Mouse (Mus musculus): Measurements from ENCODE around the gene Rps26. TPM values are rescaled to one million over a fixed set of nuclear protein-coding genes. Genes with fewer than 3 reads are reported as not detected.
"Not testable (repeated sequence)": the region's sequence is repeated elsewhere in the genome, so short reads cannot be mapped to it uniquely, and the experiment has no call there.

Gene Rps26
- polyA plus RNA-seq, 1 experiment from 2014 or later: 624 TPM

DNA sequence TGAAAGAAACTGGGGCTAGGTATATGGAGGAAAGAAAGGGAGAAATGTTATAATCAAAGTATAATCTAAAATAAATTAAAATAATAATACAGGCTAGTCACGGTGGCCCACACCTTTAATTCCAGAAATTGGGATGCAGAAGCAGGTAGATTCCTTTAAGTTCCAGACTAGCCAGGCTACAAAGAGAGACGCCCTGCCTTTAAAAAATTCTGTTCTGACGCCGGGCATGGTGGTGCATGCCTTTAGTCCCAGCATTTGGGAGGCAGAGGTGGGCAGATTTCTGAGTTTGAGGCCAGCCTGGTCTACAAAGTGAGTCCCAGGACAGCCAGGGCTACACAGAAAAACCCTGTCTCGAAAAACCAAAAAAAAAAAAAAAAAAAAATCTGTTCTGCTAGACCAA is 3.8 kb upstream of the Rps26 start:
- H3K9ac ChIP-seq (ENCODE audit: low read depth, low read length); H3K27ac ChIP-seq (ENCODE audit: low read length); H3K4me1 ChIP-seq (ENCODE audit: control insufficient read depth, insufficient read depth, low read length); H3K4me2 ChIP-seq (ENCODE audit: low read depth, low read length); H3K9me3 ChIP-seq (ENCODE audit: control insufficient read depth, low read length); H3K36me3 ChIP-seq (ENCODE audit: control insufficient read depth, insufficient read depth, low read length); H3K27me3 ChIP-seq (replicated peaks; ENCODE audit: control insufficient read depth, insufficient read depth, low read length); ATAC-seq; H3K4me3 ChIP-seq (ENCODE audit: low read length): not testable (repeated sequence)
- 91% methylated on average over 5 of the region's 5 CpGs for WGBS

DNA sequence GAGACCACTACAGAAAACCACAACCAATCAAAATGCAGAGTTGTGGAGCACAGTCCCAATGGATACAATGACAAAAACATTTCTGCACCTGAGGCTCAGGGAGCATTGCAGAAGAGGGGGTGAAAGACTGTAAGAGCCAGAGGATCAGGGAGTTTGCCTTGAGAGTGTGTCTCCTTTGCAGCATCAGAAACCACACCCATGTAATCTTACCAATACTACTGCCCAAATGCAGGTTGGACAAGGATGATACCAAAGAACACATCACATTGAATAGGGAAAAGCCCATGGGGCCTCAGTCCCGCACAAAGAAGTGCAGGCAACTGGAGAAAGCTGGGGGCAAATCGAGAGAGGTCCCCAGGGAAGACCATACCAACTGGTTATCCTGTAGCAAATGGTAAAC is 3.2 kb upstream of the Rps26 start:
- H3K9me3 ChIP-seq (ENCODE audit: control insufficient read depth, low read length): no peaks in the 10 kb centered on the region
- H3K4me1 ChIP-seq (ENCODE audit: control insufficient read depth, insufficient read depth, low read length): peaks cover 14% of the 10 kb centered on the region
- no peaks in the 10 kb centered on the region for H3K27me3 ChIP-seq (replicated peaks; ENCODE audit: control insufficient read depth, insufficient read depth, low read length)
- H3K36me3 ChIP-seq (ENCODE audit: control insufficient read depth, insufficient read depth, low read length): no peaks in the 10 kb centered on the region
- H3K4me3 ChIP-seq (ENCODE audit: low read length): no peak overlapping the region
- ATAC-seq: no peak
- H3K27ac ChIP-seq (ENCODE audit: low read length): no peak overlapping the region
- H3K9ac ChIP-seq (ENCODE audit: low read depth, low read length): no peak overlapping the region
- no peak overlapping the region for H3K4me2 ChIP-seq (ENCODE audit: low read depth, low read length)
- WGBS: 78% methylated on average over 2 of the region's 2 CpGs

DNA sequence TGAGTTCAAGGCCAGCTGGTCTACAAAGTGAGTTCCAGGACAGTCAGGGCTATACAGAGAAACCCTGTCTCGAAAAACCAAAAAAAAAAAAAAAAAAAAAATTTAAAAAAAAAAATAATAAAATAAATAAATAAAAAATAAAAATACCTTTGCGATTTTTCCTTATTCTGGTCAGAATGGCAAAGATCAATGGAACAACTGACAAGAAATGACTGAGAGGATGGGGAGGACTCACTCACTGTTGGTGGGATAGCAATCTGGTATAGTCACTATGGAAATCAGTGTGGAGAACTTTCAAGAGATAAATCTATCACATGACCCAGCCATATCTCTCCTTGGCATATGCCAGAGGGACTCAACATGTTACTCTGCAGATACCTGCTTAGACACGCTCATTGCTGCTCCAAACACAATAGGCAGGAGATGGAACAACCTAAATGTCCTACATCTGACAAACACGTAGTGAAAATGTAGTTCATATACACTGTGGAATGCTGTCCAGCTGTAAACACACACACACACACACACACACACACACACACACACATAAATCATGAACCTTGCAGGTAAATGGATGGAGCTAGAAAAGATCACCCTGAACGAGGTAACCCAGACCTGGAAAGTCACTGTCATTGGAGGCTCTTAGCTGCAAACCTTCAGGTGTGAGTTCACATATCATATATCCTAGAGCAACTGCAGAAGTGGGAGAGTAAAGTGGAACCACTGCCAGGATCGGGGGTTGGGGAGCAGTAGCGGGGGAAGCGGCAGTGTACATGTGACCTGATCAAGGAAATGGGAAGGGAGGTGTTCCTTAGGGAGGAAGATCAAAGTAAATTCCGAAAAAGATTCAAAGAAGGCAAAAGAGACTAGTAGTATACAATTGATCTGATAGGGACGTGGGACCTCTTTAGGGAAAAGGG is 1.1 kb upstream of the Rps26 start:
- no peak for ATAC-seq
- Histone ChIP-seq H3K4me3 (ENCODE audit: low read length) (no peak overlapping the region), H3K36me3 (ENCODE audit: control insufficient read depth, insufficient read depth, low read length) (peaks cover 8% of the 10 kb centered on the region), H3K9ac (ENCODE audit: low read depth, low read length) (no peak overlapping the region), H3K4me1 (ENCODE audit: control insufficient read depth, insufficient read depth, low read length) (peaks cover 14% of the 10 kb centered on the region), H3K27me3 (replicated peaks; ENCODE audit: control insufficient read depth, insufficient read depth, low read length) (no peaks in the 10 kb centered on the region), H3K9me3 (ENCODE audit: control insufficient read depth, low read length) (no peaks in the 10 kb centered on the region), H3K4me2 (ENCODE audit: low read depth, low read length) (no peak overlapping the region), H3K27ac (ENCODE audit: low read length) (no peak overlapping the region)
- 83% methylated on average over 10 of the region's 10 CpGs for WGBS

DNA sequence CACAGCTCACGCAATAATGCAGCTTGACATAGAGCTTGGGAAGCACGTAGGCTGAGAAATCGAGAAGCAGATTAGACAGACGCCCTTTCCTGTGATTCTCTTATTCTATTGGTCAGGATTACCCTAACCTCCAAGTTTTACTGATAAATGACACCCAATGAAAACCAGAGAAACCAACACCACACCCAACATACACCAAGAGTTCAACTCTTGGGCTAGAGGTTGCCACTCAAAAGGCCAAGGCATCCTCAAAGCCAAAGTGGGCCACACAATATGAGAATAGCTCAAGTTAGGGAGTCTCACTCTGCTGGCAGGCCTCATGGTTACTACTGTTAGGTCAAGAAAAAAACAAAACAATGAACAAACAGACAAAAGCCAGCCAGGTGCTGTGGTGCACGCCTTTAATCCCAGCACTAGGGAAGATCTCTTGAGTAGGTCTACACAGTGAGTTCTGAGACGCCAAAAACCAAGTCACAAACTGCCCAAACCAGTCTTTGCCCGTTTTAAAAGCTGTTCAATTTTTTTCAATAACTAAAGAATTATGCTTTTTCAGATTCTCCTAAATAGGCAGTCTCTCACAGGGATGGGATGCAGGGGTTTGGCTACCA is 1.2 kb downstream of the Rps26 start:
- H3K4me3 ChIP-seq (ENCODE audit: low read length): peak overlapping the region; percentile 62
- peak overlapping the region; percentile 75 for H3K9ac ChIP-seq (ENCODE audit: low read depth, low read length)
- peaks cover 9% of the 10 kb centered on the region for H3K4me1 ChIP-seq (ENCODE audit: control insufficient read depth, insufficient read depth, low read length)

DNA sequence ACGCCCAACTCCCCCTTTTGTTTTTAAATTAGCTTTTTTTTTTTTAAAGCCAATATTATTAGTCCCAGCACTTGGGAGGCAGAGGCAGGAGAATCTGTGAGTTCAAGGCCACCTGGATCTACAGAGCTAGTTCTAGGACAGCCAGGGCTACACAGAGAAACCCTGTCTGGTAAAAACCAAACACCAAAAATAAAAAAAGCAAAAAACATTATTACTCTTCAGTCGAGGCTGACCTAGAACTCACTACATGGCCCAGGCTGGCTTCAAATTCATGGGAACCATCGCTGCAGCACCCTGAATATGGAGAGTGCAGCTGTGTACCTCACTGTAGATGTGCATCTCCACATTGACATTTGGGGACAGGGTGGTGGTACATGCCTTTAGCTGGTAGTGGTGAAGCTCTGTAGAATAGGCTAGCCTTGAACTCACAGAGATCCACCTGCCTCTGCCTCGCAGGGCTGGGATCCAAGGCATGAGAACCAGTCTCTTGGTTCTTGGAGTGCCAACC is 3.4 kb downstream of the Rps26 start:
- not testable (repeated sequence) for H3K4me3 ChIP-seq (ENCODE audit: low read length); H3K27me3 ChIP-seq (replicated peaks; ENCODE audit: control insufficient read depth, insufficient read depth, low read length); H3K36me3 ChIP-seq (ENCODE audit: control insufficient read depth, insufficient read depth, low read length); H3K9me3 ChIP-seq (ENCODE audit: control insufficient read depth, low read length); H3K9ac ChIP-seq (ENCODE audit: low read depth, low read length); H3K4me1 ChIP-seq (ENCODE audit: control insufficient read depth, insufficient read depth, low read length); H3K27ac ChIP-seq (ENCODE audit: low read length); H3K4me2 ChIP-seq (ENCODE audit: low read depth, low read length); ATAC-seq
- 88% methylated on average over 3 of the region's 4 CpGs for WGBS

More for the DNA sequence above, 1.2 kb downstream of the Rps26 start:
- Histone ChIP-seq H3K27me3 (replicated peaks; ENCODE audit: control insufficient read depth, insufficient read depth, low read length) (no peaks in the 10 kb centered on the region), H3K4me2 (ENCODE audit: low read depth, low read length) (peak overlapping the region; percentile 91), H3K9me3 (ENCODE audit: control insufficient read depth, low read length) (no peaks in the 10 kb centered on the region), H3K27ac (ENCODE audit: low read length) (peak overlapping the region; percentile 33), H3K36me3 (ENCODE audit: control insufficient read depth, insufficient read depth, low read length) (peaks cover 8% of the 10 kb centered on the region)
- no peak for ATAC-seq
- 38% methylated on average over 7 of the region's 7 CpGs for WGBS

DNA sequence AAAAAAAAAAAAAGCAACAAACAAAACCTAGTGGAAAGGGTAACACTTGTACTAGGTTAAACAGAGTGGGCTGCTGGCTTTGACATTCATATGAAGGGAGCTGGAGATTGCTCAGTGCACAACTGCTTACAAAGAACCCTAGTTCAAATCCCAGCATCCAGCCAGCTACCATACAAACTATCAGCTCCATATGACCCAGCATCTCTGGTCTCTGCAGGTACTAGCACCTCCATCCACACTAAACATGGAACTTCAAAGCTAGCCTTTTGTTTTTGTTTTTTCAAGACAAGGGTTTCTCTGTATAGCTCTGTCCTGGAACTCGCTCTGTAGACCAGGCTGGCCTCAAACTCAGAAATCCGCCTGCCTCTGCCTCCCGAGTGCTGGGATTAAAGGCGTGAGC is 3.8 kb downstream of the Rps26 start:
- no peak overlapping the region for H3K4me3 ChIP-seq (ENCODE audit: low read length)
- peaks cover 8% of the 10 kb centered on the region for H3K36me3 ChIP-seq (ENCODE audit: control insufficient read depth, insufficient read depth, low read length)
- no peak overlapping the region for H3K9ac ChIP-seq (ENCODE audit: low read depth, low read length)
- H3K4me2 ChIP-seq (ENCODE audit: low read depth, low read length): no peak overlapping the region
- H3K4me1 ChIP-seq (ENCODE audit: control insufficient read depth, insufficient read depth, low read length): peaks cover 9% of the 10 kb centered on the region
- 83% methylated on average over 4 of the region's 4 CpGs for WGBS
- H3K27me3 ChIP-seq (replicated peaks; ENCODE audit: control insufficient read depth, insufficient read depth, low read length): no peaks in the 10 kb centered on the region
- H3K27ac ChIP-seq (ENCODE audit: low read length): no peak overlapping the region
- no peaks in the 10 kb centered on the region for H3K9me3 ChIP-seq (ENCODE audit: control insufficient read depth, low read length)
- no peak for ATAC-seq

DNA sequence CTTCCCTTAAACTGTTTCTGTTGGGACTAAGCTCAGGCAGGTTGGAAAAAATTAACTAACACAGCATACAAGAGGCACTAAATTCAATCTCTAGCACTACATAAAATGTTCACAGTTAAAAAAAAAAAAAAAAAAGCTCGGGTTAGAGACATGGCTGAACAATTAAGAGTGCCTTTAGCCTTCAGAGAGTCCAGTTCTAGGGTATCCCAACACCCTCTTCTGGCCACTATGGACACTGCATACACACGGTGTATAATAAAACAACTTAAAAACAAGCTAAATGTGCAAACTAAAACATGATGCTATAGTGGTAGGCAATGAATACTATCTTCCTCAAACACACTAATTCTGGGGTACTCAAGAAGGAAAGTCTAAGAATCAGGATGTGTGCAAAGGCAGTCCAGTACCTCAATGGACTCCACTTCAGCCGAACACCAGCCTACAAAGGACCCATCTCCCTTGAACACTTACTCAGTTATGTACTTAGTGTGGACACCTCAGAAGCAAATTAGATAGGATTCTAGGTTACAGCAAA is 4.5 kb downstream of the Rps26 start:
- peaks cover 8% of the 10 kb centered on the region for H3K36me3 ChIP-seq (ENCODE audit: control insufficient read depth, insufficient read depth, low read length)
- no peaks in the 10 kb centered on the region for H3K9me3 ChIP-seq (ENCODE audit: control insufficient read depth, low read length)
- peaks cover 9% of the 10 kb centered on the region for H3K4me1 ChIP-seq (ENCODE audit: control insufficient read depth, insufficient read depth, low read length)
- H3K27ac ChIP-seq (ENCODE audit: low read length): no peak overlapping the region
- no peak for ATAC-seq
- WGBS: 84% methylated on average over 3 of the region's 3 CpGs
- no peak overlapping the region for H3K4me3 ChIP-seq (ENCODE audit: low read length)
- H3K4me2 ChIP-seq (ENCODE audit: low read depth, low read length): no peak overlapping the region
- no peak overlapping the region for H3K9ac ChIP-seq (ENCODE audit: low read depth, low read length)
- no peaks in the 10 kb centered on the region for H3K27me3 ChIP-seq (replicated peaks; ENCODE audit: control insufficient read depth, insufficient read depth, low read length)

DNA sequence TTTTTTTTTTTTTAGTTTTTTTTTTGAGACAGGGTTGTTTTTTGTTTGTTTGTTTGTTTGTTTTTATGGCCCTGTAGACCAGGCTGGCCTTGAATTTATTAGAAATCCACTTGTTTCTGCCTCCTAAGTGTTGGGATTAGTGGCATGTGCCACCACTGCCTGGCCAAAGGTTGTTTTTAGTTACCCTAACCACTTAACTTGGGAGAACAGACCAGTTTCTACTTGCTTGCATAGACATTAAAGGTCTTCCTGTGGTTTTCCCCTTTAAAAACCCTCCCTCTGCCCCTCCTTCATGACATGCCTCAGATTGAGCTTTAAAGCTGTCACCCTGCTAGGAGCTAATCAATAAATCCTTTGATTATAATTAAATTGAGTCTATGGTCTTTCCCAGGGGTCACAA is 6.3 kb downstream of the Rps26 start:
- Histone ChIP-seq H3K4me2 (ENCODE audit: low read depth, low read length) (no peak overlapping the region), H3K36me3 (ENCODE audit: control insufficient read depth, insufficient read depth, low read length) (peaks cover 8% of the 10 kb centered on the region), H3K9ac (ENCODE audit: low read depth, low read length) (no peak overlapping the region), H3K4me3 (ENCODE audit: low read length) (no peak overlapping the region), H3K9me3 (ENCODE audit: control insufficient read depth, low read length) (no peaks in the 10 kb centered on the region), H3K4me1 (ENCODE audit: control insufficient read depth, insufficient read depth, low read length) (peaks cover 5% of the 10 kb centered on the region), H3K27ac (ENCODE audit: low read length) (no peak overlapping the region), H3K27me3 (replicated peaks; ENCODE audit: control insufficient read depth, insufficient read depth, low read length) (no peaks in the 10 kb centered on the region)
- ATAC-seq: no peak

DNA sequence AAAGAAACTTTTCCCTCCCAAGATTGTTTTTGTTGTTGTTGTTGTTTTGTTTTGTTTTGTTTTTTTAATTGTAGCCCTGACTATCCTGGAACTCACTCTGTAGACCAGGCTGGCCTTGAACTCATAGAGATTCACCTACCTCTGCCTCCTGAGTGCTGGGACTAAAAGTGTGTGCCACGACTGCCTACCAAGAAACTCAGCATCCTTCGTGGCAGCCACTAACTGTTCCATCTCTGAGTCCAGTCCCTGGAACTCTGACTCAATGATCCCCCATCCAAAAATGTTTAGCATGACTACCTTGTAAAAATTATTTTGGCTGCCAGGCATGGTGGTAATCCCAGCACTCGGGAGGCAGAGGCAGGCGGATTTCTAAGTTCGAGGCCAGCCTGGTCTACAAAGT is 7.4 kb downstream of the Rps26 start:
- 82% methylated on average over 5 of the region's 5 CpGs for WGBS

More for the DNA sequence above, 7.4 kb downstream of the Rps26 start:
- ATAC-seq; H3K4me1 ChIP-seq (ENCODE audit: control insufficient read depth, insufficient read depth, low read length); H3K9ac ChIP-seq (ENCODE audit: low read depth, low read length); H3K27me3 ChIP-seq (replicated peaks; ENCODE audit: control insufficient read depth, insufficient read depth, low read length); H3K36me3 ChIP-seq (ENCODE audit: control insufficient read depth, insufficient read depth, low read length); H3K9me3 ChIP-seq (ENCODE audit: control insufficient read depth, low read length); H3K27ac ChIP-seq (ENCODE audit: low read length); H3K4me2 ChIP-seq (ENCODE audit: low read depth, low read length); H3K4me3 ChIP-seq (ENCODE audit: low read length): not testable (repeated sequence)

All from intestine, embryonic 16.5 days (tissue).